Mouse (Mus musculus) mesoderm, embryonic 11.5 days (tissue): ENCODE measurements around the gene Tbx2.

Experiments used
- DNase-seq: peaks from one replicate; pipeline ENCODE4 v3.0.0-alpha.2; 2012; ENCODE audit warnings: low read depth, low spot score

Tbx2 gene

GRCm38 (mm10) chr11:85840031-85840802 lies 7.9 kb downstream of the Tbx2 start:
- no peak for DNase-seq

- DNase-seq = no peak
These were observed 8.4 kb downstream of the Tbx2 start for GRCm38 (mm10) chr11:85840803-85841145.

- peak; percentile 53 for DNase-seq
These were observed 8.9 kb downstream of the Tbx2 start for GRCm38 (mm10) chr11:85841211-85841681.

- DNase-seq = peak; percentile 89
These were observed 9.6 kb downstream of the Tbx2 start for GRCm38 (mm10) chr11:85841980-85842379.

- no peak for DNase-seq
These were observed 10.4 kb downstream of the Tbx2 start for GRCm38 (mm10) chr11:85842596-85843346.

GRCm38 (mm10) chr11:85843347-85843692 lies 11.0 kb downstream of the Tbx2 start:
- DNase-seq = peak; percentile 89

GRCm38 (mm10) chr11:85844144-85844965 lies 12.0 kb downstream of the Tbx2 start:
- peak; percentile 92 for DNase-seq

- DNase-seq = no peak
These were observed 12.6 kb downstream of the Tbx2 start for GRCm38 (mm10) chr11:85844971-85845370.

GRCm38 (mm10) chr11:85845921-85846320 lies 13.6 kb downstream of the Tbx2 start:
- DNase-seq = no peak

- no peak for DNase-seq
These were observed 14.2 kb downstream of the Tbx2 start for GRCm38 (mm10) chr11:85846509-85846908.

- DNase-seq = peak; percentile 92
These were observed 16.7 kb downstream of the Tbx2 start for GRCm38 (mm10) chr11:85849037-85849436.

GRCm38 (mm10) chr11:85850233-85850632 lies 17.9 kb downstream of the Tbx2 start, which contains the start of gene Gm11444:
Gm11444 (minus strand) TSS chr11:85850333.
- no peak for DNase-seq

GRCm38 (mm10) chr11:85850758-85851157 lies 18.4 kb downstream of the Tbx2 start:
- DNase-seq = peak; percentile 32

GRCm38 (mm10) chr11:85857997-85858698 lies 25.8 kb downstream of the Tbx2 start:
- peak; percentile 65 for DNase-seq

- DNase-seq = no peak
These were observed 32.0 kb downstream of the Tbx2 start for GRCm38 (mm10) chr11:85864363-85864762.

GRCm38 (mm10) chr11:85876059-85876788 lies 43.9 kb downstream of the Tbx2 start:
- DNase-seq = peak; percentile 45

- DNase-seq = no peak
These were observed 52.1 kb downstream of the Tbx2 start for GRCm38 (mm10) chr11:85884498-85884897.

GRCm38 (mm10) chr11:85885665-85886428 lies 53.5 kb downstream of the Tbx2 start, which contains the start of gene Tbx4:
Tbx4 (plus strand) TSS chr11:85886422.
- peak; percentile 6 for DNase-seq

GRCm38 (mm10) chr11:85886429-85886785 lies 54.1 kb downstream of the Tbx2 start:
- DNase-seq = peak; percentile 25

GRCm38 (mm10) chr11:85887273-85887672 lies 54.9 kb downstream of the Tbx2 start:
- peak; percentile 4 for DNase-seq
